Mouse (Mus musculus): ENCODE results near the gene Atp2a1. TPM values are rescaled to one million over a fixed set of nuclear protein-coding genes. Genes with fewer than 3 reads are reported as not detected.
A peak's percentile ranks its signal among the peaks of the same experiment; 100 is the strongest.

Atp2a1 gene
- polyA plus RNA-seq, 1 experiment from 2014 or later = 0.58 TPM

DNA sequence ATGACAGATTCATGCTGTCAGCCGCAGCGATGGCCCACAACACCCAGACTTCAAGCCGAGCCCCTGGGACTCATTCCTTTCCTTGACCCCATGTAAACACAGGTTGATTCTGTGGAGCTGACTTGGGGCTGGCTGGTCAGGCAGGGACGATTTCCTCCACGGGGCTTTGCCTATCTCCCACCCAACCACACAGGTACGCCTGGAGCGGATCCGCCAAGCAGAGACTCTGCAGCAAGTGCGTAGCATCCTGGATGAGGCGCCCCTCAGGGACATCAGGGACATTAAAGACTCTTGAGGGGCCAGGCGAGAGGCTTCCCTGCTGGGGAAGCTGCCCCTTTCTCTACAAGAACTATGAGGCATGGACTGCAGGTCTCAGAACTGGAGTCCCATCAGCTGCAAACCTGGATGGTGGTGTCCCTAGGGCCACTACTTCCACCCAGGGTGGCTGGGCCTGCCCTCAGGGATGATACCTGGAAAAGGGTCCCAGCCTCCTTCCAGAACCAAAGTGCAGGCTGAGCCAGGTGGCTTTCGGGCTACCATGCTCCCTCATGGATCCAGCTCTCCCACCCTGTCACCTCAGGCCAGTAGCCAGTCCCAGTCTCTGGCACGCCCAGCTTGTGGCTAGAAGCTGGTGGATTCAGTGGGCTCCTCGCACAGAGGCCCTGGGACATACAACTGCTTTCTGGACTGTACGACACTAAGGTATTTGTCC lies 17.6 kb downstream of the Atp2a1 start:
- no peak for ATAC-seq (replicated peaks)
- WGBS = 91% methylated on average over 15 of the region's 15 CpGs
- no peak overlapping the region for H3K9ac ChIP-seq
- H3K36me3 ChIP-seq (replicated peaks) = peaks cover 15% of the 10 kb centered on the region; the same call in 1 of the 2 replicates
- no peaks in the 10 kb centered on the region for H3K9me3 ChIP-seq
- H3K4me1 ChIP-seq = no peaks in the 10 kb centered on the region
- no peak overlapping the region for H3K4me2 ChIP-seq
- H3K4me3 ChIP-seq = no peak overlapping the region
- no peaks in the 10 kb centered on the region for H3K27me3 ChIP-seq (replicated peaks)
- H3K27ac ChIP-seq = no peak overlapping the region

- no peaks in the 10 kb centered on the region for H3K9me3 ChIP-seq
- H3K4me2 ChIP-seq = no peak overlapping the region
- no peak overlapping the region for H3K9ac ChIP-seq
- H3K4me3 ChIP-seq = no peak overlapping the region
- 92% methylated on average over 9 of the region's 9 CpGs for WGBS
- H3K4me1 ChIP-seq = no peaks in the 10 kb centered on the region
- no peaks in the 10 kb centered on the region for H3K27me3 ChIP-seq (replicated peaks)
- H3K27ac ChIP-seq = no peak overlapping the region
- peaks cover 15% of the 10 kb centered on the region; the same call in 1 of the 2 replicates for H3K36me3 ChIP-seq (replicated peaks)
- ATAC-seq (replicated peaks) = no peak
Measured at GRCm38 (mm10) chr7:126444536-126444935, 18.4 kb downstream of the Atp2a1 start.

GRCm38 (mm10) chr7:126443997-126444396 lies 18.9 kb downstream of the Atp2a1 start:
- ATAC-seq (replicated peaks) = no peak
- no peak overlapping the region for H3K4me3 ChIP-seq
- peaks cover 15% of the 10 kb centered on the region; the same call in 1 of the 2 replicates for H3K36me3 ChIP-seq (replicated peaks)
- WGBS = 94% methylated on average over 10 of the region's 10 CpGs
- no peaks in the 10 kb centered on the region for H3K9me3 ChIP-seq
- no peaks in the 10 kb centered on the region for H3K4me1 ChIP-seq
- H3K27me3 ChIP-seq (replicated peaks) = no peaks in the 10 kb centered on the region
- no peak overlapping the region for H3K27ac ChIP-seq
- no peak overlapping the region for H3K9ac ChIP-seq
- no peak overlapping the region for H3K4me2 ChIP-seq

GRCm38 (mm10) chr7:126440134-126440533 lies 22.8 kb downstream of the Atp2a1 start:
- 81% methylated on average over 9 of the region's 9 CpGs for WGBS
- H3K9me3 ChIP-seq = no peaks in the 10 kb centered on the region
- H3K4me2 ChIP-seq = no peak overlapping the region
- no peak overlapping the region for H3K4me3 ChIP-seq
- no peaks in the 10 kb centered on the region for H3K4me1 ChIP-seq
- no peak overlapping the region for H3K9ac ChIP-seq
- no peak overlapping the region for H3K27ac ChIP-seq
- ATAC-seq (replicated peaks) = no peak
- H3K27me3 ChIP-seq (replicated peaks) = no peaks in the 10 kb centered on the region
- H3K36me3 ChIP-seq (replicated peaks) = peaks cover 10% of the 10 kb centered on the region; the same call in 1 of the 2 replicates

DNA sequence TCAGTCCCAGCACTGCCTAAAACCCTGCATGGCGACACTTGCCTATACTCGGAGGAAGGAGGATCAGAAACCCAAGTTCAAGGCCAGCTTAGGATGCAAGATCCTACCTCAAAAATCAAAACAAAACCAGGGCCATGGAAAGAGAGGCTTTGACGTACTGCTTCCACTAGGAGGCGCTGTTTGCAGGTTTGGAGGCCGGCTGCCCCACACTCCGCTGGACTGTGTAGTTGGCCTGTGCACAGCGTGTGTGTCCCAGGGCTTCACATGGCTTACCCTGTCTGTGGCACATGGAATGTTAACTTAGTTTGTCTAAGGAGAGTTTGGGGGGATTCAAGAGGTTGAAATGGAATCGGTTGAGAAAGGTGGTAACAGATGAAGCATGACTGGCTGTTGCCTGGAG lies 26.1 kb downstream of the Atp2a1 start:
- Histone ChIP-seq H3K9me3 (no peaks in the 10 kb centered on the region), H3K4me3 (no peak overlapping the region), H3K4me2 (no peak overlapping the region), H3K27ac (no peak overlapping the region), H3K4me1 (no peaks in the 10 kb centered on the region), H3K9ac (no peak overlapping the region), H3K27me3 (replicated peaks) (no peaks in the 10 kb centered on the region), H3K36me3 (replicated peaks) (0 out of 2 replicates have a peak, but pooled peaks cover 3% of the 10 kb centered on the region)
- 16% methylated on average over 8 of the region's 8 CpGs for whole genome bisulfite sequencing
- ATAC-seq (replicated peaks) = no peak

- H3K9me3 ChIP-seq = no peaks in the 10 kb centered on the region
- WGBS = 86% methylated on average over 3 of the region's 3 CpGs
- no peak for ATAC-seq (replicated peaks)
- no peak overlapping the region for H3K27ac ChIP-seq
- H3K4me3 ChIP-seq = no peak overlapping the region
- no peaks in the 10 kb centered on the region for H3K27me3 ChIP-seq (replicated peaks)
- no peak overlapping the region for H3K4me2 ChIP-seq
- H3K9ac ChIP-seq = no peak overlapping the region
- no peaks in the 10 kb centered on the region for H3K4me1 ChIP-seq
- 0 out of 2 replicates have a peak, but pooled peaks cover 3% of the 10 kb centered on the region for H3K36me3 ChIP-seq (replicated peaks)
Measured at GRCm38 (mm10) chr7:126435801-126436200, 27.1 kb downstream of the Atp2a1 start.

- 0 out of 2 replicates have a peak, but pooled peaks cover 3% of the 10 kb centered on the region for H3K36me3 ChIP-seq (replicated peaks)
- H3K27ac ChIP-seq = no peak overlapping the region
- no peak overlapping the region for H3K4me2 ChIP-seq
- WGBS = 91% methylated on average over 7 of the region's 7 CpGs
- no peak overlapping the region for H3K9ac ChIP-seq
- H3K4me3 ChIP-seq = no peak overlapping the region
- H3K9me3 ChIP-seq = no peaks in the 10 kb centered on the region
- H3K4me1 ChIP-seq = peaks cover under 1% of the 10 kb centered on the region; the same call in 1 of the 2 replicates
- H3K27me3 ChIP-seq (replicated peaks) = no peaks in the 10 kb centered on the region
- no peak for ATAC-seq (replicated peaks)
Measured at GRCm38 (mm10) chr7:126434726-126435125, 28.2 kb downstream of the Atp2a1 start.

GRCm38 (mm10) chr7:126430167-126430566 lies 32.7 kb downstream of the Atp2a1 start:
- ATAC-seq (replicated peaks) = no peak
- Histone ChIP-seq H3K27ac (no peak overlapping the region), H3K9ac (no peak overlapping the region)

DNA sequence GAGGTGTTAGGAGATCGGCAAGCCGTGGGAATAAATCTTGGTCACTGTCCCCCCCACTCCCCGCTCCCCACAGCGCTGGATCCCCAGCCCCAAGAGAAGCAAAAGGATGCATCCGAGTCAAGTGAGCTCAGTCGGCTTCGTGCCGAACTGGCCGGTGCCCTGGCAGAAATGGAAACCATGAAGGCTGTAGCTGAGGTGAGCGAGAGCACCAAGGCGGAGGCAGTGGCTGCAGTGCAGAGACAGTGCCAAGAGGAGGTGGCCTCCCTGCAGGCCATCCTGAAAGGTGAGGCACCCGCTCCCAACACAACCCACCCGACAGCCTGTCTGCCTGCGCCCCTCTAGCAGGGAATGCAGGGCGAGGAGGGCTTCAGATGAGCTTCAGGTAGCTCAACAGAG lies 33.4 kb downstream of the Atp2a1 start:
- 0 out of 2 replicates have a peak, but pooled peaks cover 3% of the 10 kb centered on the region for H3K36me3 ChIP-seq (replicated peaks)
- H3K9me3 ChIP-seq = no peaks in the 10 kb centered on the region
- no peaks in the 10 kb centered on the region for H3K27me3 ChIP-seq (replicated peaks)
- H3K4me3 ChIP-seq = peak overlapping the region; percentile 72
- peak; percentile 28 for ATAC-seq (replicated peaks)
- peak overlapping the region; percentile 70 for H3K9ac ChIP-seq
- peaks cover 14% of the 10 kb centered on the region for H3K4me1 ChIP-seq
- peak overlapping the region; percentile 86 for H3K4me2 ChIP-seq
- 29% methylated on average over 15 of the region's 15 CpGs for WGBS
- peak overlapping the region; percentile 84; the same call in 1 of the 2 replicates for H3K27ac ChIP-seq

More at GRCm38 (mm10) chr7:126430167-126430566, 32.7 kb downstream of the Atp2a1 start:
- H3K9me3 ChIP-seq = no peaks in the 10 kb centered on the region
- H3K4me2 ChIP-seq = no peak overlapping the region
- H3K4me3 ChIP-seq = no peak overlapping the region
- H3K27me3 ChIP-seq (replicated peaks) = no peaks in the 10 kb centered on the region
- 0 out of 2 replicates have a peak, but pooled peaks cover 3% of the 10 kb centered on the region for H3K36me3 ChIP-seq (replicated peaks)
- peaks cover 14% of the 10 kb centered on the region for H3K4me1 ChIP-seq

- no peaks in the 10 kb centered on the region for H3K9me3 ChIP-seq
- H3K27me3 ChIP-seq (replicated peaks) = no peaks in the 10 kb centered on the region
- peak within 1 kb of the TSS; percentile 70 for H3K9ac ChIP-seq
- peak within 1 kb of the TSS; percentile 84 for H3K27ac ChIP-seq
- under 1% methylated on average over 82 of the region's 82 CpGs for WGBS
- peaks cover 14% of the 10 kb centered on the region for H3K4me1 ChIP-seq
- peak within 1 kb of the TSS; percentile 86 for H3K4me2 ChIP-seq
- H3K4me3 ChIP-seq = peak within 1 kb of the TSS; percentile 72
- peak; percentile 95 for ATAC-seq (replicated peaks)
- H3K36me3 ChIP-seq (replicated peaks) = no peaks in the 10 kb centered on the region
Measured at GRCm38 (mm10) chr7:126428631-126429502, 34.0 kb downstream of the Atp2a1 start, which contains the start of gene Rabep2. Rabep2 (plus strand) TSS chr7:126428759.

- H3K4me3 ChIP-seq = peak overlapping the region; percentile 72
- peak overlapping the region; percentile 70 for H3K9ac ChIP-seq
- peak overlapping the region; percentile 84 for H3K27ac ChIP-seq
- no peaks in the 10 kb centered on the region for H3K36me3 ChIP-seq (replicated peaks)
- WGBS = 16% methylated on average over 4 of the region's 4 CpGs
- peaks cover 14% of the 10 kb centered on the region for H3K4me1 ChIP-seq
- H3K4me2 ChIP-seq = peak overlapping the region; percentile 86
- no peaks in the 10 kb centered on the region for H3K9me3 ChIP-seq
- no peaks in the 10 kb centered on the region for H3K27me3 ChIP-seq (replicated peaks)
- peak; percentile 13 for ATAC-seq (replicated peaks)
Measured at GRCm38 (mm10) chr7:126428154-126428553, 34.8 kb downstream of the Atp2a1 start.

DNA sequence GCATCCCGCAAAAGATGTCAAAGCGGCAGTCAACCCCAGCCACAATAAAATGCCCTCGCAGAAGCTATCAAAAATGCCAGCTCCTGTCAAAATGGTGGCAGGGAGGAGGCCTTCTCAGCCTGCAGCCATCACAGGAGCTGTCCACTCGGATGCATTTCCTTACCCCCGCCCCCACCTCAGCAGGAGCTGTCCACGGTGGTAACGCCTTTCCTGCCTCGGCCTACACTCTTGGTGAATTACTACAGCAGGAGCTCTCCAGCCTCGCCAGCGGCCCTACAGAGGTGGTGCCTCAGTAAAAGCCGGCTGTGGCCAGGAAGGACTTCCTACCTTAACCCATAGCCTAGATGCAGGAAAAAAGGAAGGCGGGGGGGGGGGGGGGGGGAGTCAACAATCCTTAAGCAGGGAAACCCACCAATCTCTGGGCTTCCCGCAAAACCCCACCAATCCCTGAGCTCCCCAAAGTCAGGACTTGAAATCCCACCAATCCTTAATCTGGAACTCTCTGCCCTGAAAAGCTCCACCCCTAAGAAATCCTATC lies 35.5 kb downstream of the Atp2a1 start:
- Histone ChIP-seq H3K27me3 (replicated peaks) (no peaks in the 10 kb centered on the region), H3K4me3 (no peak overlapping the region), H3K9ac (no peak overlapping the region), H3K4me2 (0 out of 2 replicates have a peak overlapping the region, but pooled peaks have one; percentile 86), H3K36me3 (replicated peaks) (no peaks in the 10 kb centered on the region), H3K27ac (no peak overlapping the region), H3K9me3 (no peaks in the 10 kb centered on the region), H3K4me1 (peaks cover 14% of the 10 kb centered on the region)
- ATAC-seq (replicated peaks) = no peak
- WGBS = 66% methylated on average over 13 of the region's 13 CpGs
